Mouse (Mus musculus) Muller cell, postnatal 12 days (primary cell): ENCODE data around the gene Vmn2r7.
A peak's percentile ranks its signal among the peaks of the same experiment; 100 is the strongest.
"Not testable (repeated sequence)": the region's sequence is repeated elsewhere in the genome, so short reads cannot be mapped to it uniquely, and the experiment has no call there.

Experiments used
- DNase-seq: peaks from one replicate; pipeline ENCODE4 v3.0.0-alpha.2; 2015; ENCODE audit errors: inconsistent ontology term

Vmn2r7 gene

DNA sequence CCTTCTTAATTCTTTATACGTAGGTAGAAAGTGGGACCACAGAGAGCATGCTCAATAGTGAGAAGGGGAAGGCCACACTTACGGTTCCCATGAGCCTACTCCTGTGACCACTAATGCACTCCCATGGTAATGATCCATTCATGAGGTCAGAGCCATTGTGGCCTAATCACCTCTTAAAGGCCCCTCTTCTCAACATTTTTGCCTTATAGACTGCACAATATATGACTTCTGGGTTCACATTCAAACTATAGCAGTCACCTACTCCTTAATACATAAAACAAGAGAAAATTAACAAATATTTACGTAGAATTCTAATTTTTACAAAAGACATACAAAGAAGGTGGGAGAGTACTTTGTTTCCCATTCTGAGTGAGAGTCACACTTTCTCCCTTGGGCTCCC, at the start of gene Vmn2r7:
Vmn2r7 (minus strand) TSS at position 101 of the 400 bp plus-strand sequence.
- not testable (repeated sequence) for DNase-seq

DNA sequence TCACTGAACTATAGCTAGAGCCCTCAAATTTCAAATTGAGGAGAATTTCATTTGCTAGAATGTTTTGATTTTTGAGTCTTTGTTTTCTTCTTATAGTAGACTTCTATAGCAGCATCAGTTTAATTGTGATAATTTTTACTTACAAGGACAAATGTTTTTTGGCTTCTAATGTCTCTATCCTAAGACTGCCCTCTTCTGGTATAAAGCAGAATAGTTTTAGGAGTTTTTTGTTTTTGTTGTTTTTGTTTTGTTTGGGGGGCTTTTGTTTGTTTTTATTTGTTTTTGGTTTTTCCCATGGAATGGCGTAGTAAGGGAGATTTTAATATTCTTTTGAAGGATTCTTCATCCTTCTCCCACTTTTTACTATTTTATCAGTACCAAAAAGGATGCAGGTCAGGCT, 45.2 kb upstream of the Vmn2r7 start:
- no peak for DNase-seq

DNA sequence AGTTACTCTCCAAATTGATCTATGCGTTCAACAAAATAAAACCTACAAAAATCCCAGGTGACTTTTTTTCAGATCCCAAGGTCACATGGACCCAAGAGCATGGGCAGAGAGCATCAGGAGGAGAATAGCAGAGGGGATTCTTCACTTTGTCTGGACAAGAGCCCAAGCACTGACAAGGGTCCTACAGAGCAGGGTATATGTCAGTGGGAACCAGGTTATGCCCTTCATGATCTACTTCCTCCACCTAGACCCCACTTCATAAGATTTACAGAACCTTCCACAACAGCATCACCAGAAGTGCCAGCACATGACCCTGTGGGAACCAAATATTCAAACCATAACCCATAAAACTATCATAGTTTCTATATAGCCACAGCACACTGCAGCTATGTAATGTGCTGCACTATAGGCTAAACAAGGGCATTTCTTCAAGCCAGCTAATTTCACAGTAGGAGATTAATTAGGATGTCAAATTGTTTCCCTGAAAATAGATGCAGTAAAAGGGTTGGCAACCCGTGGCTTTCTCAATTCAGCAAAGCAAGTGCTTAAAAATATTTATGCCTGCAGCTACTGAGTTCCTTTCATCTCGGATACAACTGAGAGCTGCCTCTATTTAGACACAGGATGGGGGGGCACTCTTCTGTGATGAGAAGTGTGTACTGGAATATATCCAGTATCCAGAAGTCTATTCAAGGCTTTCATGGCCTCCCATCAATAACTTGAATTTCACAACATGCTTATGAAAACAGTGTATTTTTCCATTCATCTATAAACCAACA, 33.8 kb upstream of the Vmn2r7 start:
- no peak for DNase-seq

DNA sequence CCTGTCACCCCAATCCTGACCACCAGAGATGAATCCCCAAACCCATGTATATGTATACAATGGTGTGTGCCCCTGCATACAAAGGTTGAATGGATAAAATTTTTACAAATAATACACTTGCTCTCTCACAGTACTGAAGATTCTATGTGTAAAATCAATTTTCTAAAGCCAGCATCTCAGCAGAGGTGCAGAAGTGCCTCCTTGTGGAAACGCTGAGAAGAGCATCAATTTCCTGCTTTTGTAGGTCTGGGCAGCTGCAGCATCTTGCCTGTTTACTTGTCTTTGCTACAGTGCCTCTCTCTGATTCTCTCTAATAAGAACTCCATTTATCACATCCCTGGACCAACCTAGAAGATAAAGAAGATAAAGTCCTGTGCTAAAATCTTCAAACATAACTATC, 32.1 kb upstream of the Vmn2r7 start:
- DNase-seq: no peak

DNA sequence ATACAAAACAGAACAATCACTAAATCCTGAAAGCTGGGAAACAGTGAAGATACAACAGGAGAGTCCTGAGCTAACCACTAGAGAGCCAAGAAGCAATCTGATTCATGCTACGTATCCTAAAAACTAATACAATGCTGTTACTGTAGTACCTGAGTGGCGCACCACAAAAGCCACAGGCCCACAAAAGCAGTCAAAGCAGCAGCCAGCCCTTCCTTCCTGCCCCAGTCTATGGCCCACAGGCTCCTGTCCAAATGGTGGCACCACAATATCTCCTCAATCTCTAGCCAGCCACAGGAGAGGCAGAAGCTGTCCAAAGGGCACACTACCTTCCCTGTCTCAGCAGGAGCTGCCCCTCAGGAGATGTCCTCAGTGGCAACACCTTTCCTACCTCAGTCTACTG, 1.7 kb downstream of the Vmn2r7 start:
- DNase-seq: no peak

DNA sequence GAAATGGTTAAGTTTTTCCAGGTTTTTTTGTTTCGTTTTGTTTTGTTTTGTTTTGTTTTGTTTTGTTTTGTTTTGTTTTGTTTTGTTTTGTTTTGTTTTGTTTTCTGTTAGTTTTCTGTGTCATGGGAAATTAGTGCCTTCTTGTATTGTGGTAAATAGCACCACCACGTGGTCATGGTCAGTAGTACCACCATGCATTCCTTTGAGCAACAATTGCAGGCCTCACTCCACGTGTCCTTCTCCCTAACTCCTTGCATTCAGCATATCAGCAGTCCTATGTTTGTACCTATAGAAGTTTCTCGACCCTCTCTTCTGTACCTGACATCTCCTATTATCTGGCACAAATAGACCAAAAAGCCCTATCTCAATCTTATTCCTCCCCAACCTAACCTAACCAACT, 2.3 kb downstream of the Vmn2r7 start:
- peak; percentile 61 for DNase-seq

DNA sequence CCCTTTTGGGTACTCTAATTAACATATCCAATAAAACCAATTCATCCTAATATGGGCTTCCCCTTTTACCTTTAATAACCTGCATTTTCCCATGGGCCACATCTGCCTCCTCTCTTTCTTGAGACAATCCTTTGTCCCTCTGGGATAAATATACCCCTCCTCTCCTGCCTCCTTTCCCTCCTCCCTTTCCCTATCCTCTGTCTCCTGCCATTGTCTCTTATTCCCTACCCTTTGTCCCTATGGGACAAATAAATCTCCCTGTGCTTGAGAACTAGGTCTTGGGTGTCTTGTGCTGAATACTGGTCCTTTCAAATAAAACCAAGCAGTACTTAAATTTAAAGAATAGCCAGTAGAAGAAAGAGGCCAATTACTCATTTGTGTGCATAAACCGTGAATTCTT, 13.4 kb downstream of the Vmn2r7 start:
- DNase-seq: no peak

DNA sequence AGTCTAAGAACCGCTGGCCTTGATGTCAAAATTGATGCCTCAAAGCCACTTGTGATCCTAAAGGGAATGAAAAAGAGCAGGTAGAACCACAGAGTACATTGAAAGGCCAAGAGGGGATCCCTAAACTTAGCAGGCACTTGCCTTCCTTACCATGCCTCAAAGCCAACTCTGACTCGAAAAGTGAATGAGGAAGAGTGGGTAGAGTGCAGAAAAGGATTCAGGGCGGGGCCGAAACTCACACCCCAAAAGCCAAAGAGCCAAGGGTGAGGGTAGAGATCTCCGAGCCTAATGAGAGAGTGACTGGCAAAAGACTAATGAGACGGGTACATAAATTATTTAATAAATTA, 53.3 kb downstream of the Vmn2r7 start:
- DNase-seq: no peak

DNA sequence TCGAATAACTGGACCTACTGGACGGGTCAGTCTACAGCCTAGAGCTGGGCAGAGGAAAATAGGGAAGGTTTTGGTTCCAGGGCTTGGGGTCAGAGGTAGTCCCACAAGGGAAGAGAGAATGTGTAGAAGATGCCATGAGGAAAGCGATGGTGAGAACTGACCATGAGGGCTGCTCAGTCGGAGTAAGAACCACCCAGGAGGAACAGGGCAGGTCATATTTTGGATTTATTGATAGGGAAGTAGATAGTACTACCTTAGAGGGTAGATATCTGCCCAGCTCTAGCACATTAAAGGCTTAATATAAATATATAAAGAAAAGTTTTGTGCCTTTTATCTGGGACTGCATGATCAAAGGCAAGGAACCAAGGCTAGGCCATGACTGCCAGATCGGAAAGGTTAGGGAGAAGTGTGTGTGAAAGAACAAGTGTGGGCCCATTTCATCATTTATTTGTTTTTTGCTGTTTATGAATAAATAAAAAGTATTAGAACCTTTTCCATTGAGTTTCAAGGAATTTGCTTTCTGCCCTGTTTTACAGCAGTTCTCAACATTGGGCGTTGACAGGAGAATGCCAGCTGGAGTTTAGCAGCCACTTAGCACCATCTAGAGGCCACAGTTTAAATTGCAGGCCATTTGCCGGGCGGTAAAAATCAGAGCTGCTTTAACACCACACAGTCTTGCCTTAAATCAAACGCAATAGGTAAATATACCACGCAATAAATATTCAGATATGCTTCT, 53.9 kb downstream of the Vmn2r7 start:
- peak; percentile 42 for DNase-seq

DNA sequence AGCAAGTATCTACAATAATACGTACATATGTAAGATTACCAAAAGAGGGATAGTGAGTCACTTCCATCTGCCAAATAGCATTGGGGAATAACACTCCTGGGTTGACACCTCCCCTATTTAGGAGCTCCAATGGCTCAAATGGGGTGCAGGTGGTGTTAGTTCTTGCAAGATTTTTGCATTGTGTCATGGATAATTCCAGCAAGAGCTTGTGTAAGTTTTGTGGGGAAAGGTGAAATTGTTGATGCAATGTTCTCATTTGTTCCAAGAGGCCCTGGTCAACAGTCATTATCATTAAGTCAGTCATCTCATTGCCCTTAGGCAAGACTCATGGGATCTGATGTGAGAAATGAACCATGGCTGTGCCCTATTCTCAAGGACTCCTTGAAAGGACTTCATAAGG, 61.7 kb downstream of the Vmn2r7 start:
- no peak for DNase-seq

DNA sequence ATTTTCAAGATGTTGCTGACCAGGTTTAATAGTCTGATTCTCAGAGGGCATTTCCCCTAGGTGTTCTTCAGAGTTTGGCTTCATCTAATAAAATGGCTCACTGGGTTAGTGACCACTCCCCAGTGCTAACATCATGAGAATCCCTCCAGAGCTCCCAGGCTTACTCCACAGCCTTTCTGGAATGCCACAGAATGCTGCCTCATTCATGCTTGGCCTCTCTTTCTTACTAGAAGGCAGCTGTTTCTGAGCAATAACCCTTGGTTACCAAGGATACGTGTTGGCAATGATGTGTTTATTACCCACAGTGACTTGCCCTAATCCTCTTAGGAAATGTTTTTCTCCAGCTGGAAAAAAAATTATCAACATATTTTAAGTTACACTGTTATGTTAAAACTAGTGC, 72.4 kb downstream of the Vmn2r7 start:
- peak; percentile 52 for DNase-seq

DNA sequence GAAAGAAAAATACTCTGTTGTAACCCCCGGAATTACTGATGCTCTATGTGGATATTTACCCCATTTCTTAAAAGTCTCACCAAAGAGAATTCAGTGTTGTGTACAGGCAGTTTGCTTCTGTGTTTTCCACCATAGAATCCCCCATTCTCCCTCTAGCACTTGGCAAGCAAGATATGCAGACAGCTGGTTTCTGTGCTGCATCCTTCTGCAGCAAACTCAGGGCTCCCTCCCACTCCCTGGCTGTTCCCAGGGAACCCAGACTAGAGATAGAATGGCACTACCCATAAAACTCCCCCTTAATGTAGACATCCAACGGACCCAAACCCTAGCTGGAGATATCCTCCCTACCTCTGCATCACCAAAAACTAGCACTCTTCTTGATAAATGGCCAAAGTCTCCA, 88.4 kb downstream of the Vmn2r7 start:
- no peak for DNase-seq

DNA sequence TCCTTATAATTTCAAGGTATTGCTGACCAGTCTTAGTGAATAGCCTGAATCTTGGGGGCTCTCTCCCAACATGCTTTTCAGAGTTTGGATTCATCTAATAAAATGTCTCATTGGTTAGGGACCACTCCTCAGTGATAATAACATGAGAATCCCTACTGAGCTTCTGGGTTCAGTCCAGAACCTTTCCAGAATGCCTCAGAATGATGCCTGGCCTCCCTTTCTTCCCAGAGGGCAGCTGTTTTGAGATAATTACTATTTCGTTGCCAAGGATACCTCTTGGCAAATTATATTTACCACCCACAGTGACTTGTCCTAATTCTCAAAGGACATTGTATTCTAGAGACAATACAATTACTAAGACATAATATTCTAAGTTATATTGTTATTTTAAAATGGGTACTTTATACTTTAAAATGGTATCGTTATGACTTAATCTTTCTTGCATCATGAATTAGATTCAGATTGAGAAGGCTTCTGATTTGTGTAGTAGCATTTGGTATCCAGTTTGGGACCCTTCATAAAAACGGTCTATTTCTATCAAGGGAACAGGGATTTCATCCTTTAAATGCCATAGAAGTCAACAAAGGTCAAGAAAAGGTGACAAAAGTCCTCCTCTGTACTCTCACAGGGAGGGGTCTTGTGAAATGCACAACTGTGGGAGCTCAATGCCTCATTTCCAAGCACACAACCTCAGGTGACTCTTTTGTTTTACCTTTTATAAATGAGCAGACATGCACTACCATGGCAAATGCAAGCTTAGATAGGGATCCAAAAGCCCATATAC, 117.2 kb downstream of the Vmn2r7 start:
- not testable (repeated sequence) for DNase-seq

DNA sequence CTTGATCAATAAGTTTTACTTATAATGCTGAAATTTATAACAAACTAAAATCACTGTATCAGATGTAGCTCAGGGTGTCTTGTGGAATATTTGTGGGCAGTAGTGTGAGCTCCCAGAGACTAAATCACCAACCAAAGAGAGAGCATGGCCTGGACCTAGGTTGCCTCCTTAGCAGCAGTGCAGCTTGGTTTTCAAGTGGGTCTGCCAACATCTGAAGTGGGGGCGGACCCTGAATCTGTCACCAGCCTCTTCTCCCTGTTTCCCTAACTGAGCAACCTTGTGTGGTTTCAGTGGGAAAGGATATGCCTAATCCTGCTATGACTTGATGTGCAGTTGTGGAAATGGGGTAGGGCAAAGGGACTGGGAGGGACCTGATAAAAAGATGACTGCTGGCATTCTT, 118.8 kb downstream of the Vmn2r7 start:
- not testable (repeated sequence) for DNase-seq

DNA sequence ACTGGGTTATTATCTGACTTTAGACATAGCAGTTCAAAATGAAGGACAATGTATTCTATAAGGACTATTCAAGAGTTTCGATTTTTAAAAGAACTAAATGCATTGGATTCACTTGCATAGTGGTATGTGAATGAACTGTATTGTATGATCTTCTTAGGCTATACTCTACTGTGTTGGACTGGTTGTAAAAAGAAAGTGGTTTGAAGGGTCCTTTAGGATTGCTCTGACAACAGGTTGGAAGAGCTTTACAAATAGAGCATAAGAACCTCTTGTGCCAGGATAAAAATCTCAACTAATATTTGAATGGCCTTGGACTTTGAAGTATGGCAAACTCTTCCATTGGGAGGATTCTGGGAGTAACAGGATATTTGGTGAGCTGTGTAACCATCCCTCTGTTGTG, 168.5 kb downstream of the Vmn2r7 start:
- not testable (repeated sequence) for DNase-seq
